Mouse (Mus musculus): ENCODE data around the gene Fra10ac1. TPM values are rescaled to one million over a fixed set of nuclear protein-coding genes. Genes with fewer than 3 reads are reported as not detected.

Gene Fra10ac1
- total RNA-seq, 2 experiments from 2014 or later, result 13.3 to 13.6 TPM

DNA sequence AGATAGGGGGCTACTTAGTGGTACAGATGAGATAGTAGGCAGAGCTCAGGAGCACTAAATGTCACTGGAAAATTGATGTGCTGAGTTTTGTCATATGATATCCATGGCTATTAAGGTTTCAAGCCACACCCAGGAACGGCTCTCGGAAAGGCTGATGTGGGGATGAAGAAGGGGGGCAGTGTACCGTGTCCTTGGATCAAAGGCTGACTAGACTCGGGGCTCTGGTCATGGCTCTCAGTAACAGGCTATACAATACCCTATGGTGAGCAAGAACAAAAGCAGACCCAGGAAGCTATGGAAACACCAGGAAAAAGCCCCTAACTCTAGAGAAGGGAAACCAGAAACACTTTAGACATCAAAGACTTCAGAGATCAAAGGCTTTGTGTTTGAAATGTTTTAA lies 8.6 kb upstream of the Fra10ac1 start:
- intact Hi-C loops (cut with DNase I), result no loop called here
- DNase-seq, result no peak

DNA sequence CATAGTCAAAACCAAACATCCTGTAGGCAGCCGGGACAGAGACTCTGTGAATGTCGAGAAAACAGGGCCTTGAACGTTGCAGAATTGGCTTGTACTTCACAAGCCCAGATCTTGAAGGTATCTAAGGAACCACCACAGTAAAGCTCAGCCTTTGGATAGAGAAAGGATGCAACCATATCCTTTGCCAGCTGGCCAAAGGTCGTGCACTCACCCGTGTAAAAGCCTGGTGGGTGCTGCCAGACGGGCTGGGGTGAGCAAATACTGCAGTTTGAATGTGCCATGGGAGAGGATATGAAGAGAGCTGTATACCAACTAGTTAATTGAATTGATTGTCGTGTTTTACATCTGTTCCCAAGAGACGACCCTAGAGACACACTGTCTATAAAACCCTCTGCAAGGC lies 8.1 kb upstream of the Fra10ac1 start:
- no peak for DNase-seq
- intact Hi-C loops (cut with DNase I), result no loop called here

DNA sequence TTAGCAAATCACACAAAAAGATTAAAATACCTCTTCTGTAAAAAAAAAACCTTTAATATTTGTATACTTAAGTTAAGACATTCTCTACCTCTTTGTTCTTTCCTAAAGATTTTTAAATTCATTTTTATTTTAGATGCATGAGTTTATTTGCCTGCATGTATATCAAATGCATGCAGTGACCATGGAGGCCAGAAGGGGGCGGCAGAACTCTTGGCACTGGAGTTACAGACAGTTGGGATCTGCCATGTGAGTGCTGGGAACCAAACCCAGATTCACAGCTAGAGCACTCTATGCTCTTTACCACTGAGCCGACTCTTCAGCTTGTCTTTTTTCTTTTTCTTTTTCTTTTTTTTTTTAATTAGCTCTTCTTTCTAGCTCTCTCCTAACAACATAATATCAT lies 4.7 kb upstream of the Fra10ac1 start:
- no peak for DNase-seq
- intact Hi-C loops (cut with DNase I), result no loop called here

DNA sequence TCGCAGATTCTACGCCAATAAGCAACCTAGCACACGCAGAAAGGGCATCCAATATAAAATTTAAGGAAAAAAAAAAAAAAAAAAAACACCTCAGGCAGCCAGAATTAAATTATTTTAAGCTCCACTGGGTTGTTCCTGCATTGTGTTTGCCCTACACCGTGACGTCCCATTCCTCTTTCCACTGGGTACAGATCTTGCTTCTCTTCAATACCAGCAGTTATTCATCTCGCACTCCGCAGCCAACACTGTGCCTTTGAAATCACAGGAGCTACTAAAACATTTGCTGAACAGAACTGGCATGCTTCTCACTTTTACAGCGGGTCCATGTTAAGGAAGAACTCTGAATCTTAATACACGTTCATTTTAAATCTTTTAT lies 717 bp upstream of the Fra10ac1 start:
- intact Hi-C loops (cut with DNase I), result no loop called here
- peak in 1 of 2 experiments; percentile 6 for DNase-seq

DNA sequence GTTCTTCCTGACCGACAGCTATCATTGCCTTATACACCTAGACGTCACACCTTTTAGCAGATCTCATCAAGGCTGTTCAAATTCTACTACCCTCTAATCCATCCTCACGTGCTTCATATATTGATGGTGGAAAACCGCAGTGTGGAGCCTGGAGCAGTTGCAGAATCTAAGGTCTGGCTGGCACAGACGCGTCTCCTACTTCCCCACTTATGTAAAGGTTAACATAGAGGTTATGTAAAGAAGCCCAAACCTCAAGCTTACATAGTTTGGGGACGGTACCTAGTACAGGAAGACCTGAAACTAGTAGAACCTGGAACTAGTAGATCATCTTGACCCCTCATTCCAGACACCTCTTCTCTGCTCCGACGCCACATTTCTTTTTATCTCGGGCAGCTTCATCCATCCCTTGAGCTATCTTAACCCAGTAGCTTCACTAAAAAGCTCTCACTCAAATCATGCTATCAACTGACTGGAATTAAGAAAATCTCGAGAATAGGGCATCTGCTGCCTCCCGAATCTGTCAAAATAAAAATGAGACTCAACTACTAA lies 526 bp downstream of the Fra10ac1 start:
- DNase-seq, result no peak

DNA sequence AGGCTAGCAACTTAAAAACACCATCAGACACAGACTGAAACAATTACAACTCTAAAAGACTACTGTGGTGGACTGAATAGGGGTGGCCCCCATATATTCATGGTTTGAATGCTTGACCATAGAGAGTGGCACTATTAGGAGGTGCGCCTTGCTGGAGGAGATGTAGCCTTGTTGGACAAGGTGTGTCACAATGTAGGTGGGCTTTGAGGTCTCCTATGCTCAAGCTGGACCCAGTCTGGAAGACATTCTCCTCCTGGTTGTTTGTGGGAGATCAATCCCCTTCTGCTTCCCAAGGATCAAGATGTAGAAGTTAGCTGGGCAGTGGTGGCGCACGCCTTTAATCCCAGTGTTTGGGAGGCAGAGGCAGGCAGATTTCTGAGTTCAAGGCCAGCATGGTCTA lies 6.3 kb downstream of the Fra10ac1 start:
- DNase-seq, result no peak
- intact Hi-C loops (cut with DNase I), result no loop called here

More for the DNA sequence above, 526 bp downstream of the Fra10ac1 start:
- intact Hi-C loops (cut with DNase I), result no loop called here

DNA sequence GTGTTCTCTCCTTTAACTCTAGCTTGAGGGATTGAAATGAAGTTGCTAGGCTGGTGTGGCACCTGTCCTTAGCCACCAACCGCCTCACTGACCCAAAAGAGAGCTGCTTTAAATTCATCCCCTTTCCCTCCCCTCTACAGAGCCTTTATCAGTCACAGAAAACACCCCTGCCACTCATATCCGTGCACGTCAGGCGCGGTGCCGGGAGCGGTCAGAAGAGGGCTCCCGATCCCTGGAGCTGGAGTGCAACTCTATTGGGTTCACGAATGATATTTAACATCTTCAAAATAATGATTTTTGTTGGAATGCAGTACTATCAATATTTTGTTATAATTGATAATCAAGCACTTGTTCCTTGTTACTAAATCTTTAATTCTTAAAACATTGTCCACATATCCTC lies 17.3 kb downstream of the Fra10ac1 start:
- intact Hi-C loops (cut with DNase I), result loop anchor here (1.0 kb wide), 1 partner anchor 147 kb away; no protein-coding TSS in a partner anchor
- DNase-seq, result peak in 1 of 2 experiments; percentile 18

DNA sequence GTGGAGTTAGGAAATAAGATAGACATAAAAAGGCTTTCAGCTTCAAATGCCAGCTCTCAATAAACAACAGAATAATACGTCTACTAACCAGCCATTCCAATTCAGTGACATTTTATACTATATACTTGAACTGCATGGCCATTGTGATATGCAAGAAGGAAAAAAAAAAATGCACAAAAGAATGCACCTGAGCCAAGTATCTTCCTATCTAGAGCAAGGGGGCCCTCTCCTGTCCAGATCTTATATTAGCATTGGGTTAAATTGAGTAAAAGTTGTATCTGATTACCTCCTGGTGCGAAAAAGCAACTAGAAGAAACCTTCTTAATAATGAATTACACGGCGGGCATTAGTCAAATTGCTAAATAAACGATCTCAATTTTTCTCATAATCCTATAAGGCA lies 25.2 kb downstream of the Fra10ac1 start:
- no peak for DNase-seq
- intact Hi-C loops (cut with DNase I), result loop anchor here (5.0 kb wide), 1 partner anchor 111 kb away; no protein-coding TSS in a partner anchor

DNA sequence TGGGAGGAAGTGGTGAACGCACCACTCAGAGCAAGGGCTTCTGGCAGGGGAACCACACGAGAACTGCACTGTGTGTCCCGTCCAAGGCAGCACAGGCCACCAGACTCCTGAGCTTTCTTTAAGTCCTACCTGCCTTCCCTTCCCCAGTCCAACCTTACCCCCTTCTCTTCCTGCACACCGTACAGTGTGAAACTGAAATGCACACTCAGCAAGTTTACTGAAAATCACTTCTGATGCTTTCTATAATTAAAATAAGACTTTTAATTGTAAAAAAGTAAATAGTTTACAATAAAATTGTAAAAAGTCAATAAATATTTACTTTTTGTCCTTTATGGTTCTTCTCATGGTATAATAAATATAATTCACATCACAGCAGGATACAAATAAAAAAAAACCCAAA lies 28.7 kb downstream of the Fra10ac1 start:
- DNase-seq, result no peak
- intact Hi-C loops (cut with DNase I), result loop anchor here (5.0 kb wide), 1 partner anchor 108 kb away; no protein-coding TSS in a partner anchor

DNA sequence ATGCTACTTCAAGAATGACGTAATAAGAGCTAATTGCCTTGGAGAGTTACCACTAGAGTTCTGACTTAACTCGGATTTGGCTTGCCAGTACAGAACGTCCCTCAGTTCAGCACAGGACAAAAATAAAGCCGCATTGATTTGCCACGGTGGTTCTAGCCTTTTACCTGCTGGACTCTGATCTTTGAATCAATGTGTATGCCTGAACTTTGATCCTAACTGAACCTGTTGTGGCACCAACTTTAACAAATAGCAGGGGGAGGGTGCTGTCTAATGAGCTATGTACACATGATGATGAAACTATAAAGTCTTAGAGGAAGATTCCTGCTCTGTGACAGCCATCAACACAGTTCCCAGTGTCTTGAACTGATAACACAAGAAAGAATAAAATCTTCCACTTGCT lies 32.5 kb downstream of the Fra10ac1 start:
- intact Hi-C loops (cut with DNase I), result no loop called here
- DNase-seq, result no peak

DNA sequence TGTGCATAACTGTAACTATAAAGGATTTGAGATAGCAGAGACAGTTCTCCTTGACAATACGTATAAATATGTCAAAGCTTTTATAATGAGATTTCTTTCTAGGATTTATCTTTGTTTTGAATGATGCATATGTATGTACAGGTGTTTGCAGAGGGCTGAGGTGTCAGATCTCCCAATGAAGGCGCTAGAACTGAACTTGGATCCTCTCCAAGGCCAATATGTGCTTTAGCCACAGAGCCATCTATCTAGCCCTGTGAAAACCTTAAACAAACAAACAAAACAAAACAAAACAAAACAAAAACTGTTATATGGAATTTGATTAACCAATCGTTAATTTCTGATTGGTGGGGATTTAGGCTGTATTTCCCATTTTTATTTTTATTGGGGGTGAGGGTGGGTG lies 33.4 kb downstream of the Fra10ac1 start:
- DNase-seq, result no peak
- intact Hi-C loops (cut with DNase I), result no loop called here

DNA sequence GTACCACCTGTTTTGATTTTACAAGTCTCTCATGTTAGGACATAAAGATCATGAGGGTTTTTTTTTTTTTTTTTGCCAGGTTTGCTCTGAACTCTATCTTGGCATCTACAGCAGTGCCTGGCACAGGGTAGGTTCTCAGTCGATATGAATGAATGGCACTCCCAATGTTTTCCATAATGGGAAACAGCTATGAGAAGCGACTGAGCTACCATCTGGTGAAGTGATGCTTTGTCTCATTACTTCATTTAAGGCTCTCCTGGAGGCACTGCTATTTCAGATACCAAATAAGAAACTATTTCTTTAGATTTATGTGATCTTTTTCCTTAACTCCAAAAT lies 36.6 kb downstream of the Fra10ac1 start:
- DNase-seq, result no peak
- intact Hi-C loops (cut with DNase I), result no loop called here

DNA sequence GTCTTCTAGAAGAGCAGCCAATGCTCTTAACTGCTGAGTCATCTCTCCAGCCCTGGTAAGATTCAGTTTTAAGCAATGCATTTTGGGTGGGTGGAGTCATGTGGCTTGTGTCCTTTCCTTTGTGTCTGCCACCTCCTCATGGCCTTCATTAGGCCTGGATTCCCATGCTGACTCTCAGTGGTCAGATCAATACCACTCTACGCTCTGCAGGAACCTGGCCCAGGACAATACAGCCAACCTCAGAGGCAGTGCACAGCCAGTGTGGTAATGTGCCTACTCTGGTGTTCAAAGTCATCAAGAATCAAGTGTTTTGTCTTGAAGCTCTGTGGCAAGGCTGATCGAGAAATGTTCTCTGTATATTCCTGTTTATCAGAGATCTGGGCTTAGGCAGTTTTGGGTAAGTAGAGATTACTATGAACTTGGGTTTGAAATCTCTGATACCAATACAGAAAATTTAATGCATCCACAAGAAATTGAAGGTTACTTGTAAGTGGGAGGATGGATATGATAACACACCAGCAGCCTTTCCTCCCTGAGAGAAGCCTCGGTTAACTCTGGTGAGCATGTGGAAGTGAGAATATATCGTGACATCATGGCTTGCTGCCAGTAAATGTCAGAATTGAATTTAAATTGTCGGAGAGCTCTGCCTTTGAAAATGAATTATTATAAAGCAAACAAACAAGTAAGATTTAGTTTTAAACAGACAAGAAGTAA lies 37.2 kb downstream of the Fra10ac1 start:
- intact Hi-C loops (cut with DNase I), result no loop called here
- no peak for DNase-seq

DNA sequence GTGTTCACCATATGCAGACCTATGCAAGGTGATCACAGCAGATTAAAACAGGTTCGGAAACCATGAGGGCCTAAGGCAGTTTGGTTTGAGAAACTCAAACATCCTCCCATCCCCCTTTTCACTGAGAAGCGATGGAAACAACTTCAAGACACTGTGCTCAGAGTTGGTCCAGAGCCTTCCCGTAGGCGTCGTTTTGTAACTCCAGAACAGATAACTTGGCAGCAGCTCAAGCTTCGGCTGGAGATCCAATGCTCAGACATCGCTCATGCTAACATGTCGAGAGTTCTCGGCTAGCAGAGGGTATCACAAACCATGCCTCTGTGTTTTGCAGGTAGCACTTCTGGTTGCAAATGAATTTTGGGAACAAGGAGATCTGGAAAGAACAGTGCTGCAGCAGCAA lies 44.3 kb downstream of the Fra10ac1 start:
- intact Hi-C loops (cut with DNase I), result no loop called here
- no peak for DNase-seq

DNA sequence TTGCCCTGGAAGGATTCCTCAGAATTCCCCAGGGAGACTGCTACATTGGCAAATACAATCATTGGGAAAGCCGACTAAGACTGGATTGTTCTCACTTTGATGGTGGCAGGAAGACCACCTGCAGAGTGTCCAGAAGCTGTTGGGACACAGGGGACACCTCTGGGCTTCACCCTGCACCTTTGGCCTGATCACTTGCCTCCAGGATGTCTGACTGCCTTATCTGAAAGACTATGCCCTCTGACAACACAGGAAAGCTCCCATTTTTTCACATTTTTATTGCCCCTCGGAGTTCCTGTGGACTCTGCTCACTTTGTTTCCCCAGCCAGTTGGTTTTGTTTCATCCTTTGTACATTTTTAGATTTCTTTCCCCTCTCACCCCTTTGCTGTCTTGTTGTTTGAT lies 59.3 kb downstream of the Fra10ac1 start:
- intact Hi-C loops (cut with DNase I), result no loop called here
- no peak for DNase-seq

DNA sequence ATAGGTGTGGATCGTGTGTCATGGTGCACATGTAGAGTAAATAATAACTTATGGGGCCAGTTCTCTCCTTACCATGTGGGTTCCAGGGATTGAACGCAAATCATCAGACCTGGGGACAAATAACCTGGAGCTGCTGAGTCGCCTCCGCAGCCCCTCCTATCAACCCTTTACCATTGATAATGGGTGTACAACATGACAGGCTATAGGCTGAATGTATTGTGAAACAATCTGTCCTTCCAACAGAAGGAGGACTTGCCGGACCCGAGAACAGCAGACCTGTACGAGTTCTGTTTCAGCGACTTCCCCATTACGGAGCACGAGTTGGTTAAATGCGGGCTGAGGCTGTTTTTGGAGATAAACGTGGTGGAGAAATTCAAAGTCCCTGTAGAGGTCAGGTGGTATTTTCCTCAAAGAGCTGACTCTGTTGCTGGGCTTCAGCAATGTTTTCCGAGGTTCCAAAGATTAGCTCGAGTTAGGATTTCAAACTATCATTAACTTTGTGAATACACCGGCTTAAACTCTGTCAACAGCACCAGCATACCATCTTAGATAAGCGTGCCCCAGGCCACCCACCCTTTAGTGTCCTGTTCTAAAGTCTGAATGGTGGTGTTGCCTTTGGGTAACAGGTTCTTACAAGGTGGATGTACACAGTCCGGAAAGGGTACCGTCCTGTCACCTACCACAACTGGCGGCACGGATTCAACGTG lies 62.2 kb downstream of the Fra10ac1 start:
- DNase-seq, result no peak
- intact Hi-C loops (cut with DNase I), result no loop called here

DNA sequence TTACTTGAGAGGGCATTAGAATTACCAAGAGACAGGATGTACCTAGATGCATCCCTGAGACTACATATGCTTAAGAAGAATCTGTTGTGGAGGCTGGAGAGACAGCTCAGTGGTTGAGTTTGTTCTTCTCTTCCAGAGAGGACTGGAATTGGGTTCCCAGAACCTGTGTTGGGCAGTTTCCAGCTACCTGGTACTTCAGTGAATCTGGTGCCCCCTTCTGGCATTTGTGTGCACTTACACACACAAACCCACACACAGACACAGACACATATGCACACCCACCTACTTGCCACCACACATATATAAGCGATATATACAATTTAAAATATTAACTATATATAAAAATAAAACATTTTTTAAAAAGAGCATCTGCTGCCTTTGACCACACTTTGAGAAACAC lies 67.7 kb downstream of the Fra10ac1 start:
- no peak for DNase-seq
- intact Hi-C loops (cut with DNase I), result no loop called here

DNA sequence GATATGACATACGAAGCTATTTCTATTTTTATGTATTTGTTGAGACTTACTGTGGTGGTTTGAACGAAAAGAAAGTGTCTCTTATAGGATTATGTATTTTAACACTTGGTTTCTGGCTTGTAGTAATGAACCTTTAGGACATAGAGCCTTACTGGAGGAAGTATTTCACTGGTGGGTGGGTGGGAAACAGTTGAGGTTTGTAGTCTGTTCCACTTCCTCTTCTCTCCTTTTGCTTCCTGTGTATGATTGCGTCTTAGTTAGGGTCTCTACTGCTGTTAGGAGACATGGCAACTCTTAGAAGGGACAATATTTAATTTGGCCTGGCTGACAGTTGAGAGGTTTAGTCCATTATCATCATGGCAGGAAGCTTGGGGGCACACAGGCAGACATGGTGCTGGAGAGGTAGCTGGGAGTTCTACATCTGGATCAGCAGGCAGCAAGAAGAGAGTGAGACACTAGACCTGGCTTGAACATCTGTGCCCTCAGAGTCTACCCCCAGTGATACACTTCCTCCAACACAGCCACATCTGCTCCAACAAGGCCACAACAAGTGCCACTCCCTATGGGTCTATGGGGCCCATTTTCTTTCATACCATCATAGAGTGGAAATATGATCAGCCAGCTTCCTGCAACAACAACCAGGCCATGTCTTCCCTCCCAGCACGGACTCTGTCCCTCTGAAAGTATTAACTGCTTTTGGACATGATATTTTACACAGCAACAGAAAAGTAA lies 80.2 kb downstream of the Fra10ac1 start:
- DNase-seq, result no peak

More for the DNA sequence above, 80.2 kb downstream of the Fra10ac1 start:
- intact Hi-C loops (cut with DNase I), result no loop called here
